Mouse (Mus musculus): ENCODE results near the gene Tmem104. TPM values are rescaled to one million over a fixed set of nuclear protein-coding genes. Genes with fewer than 3 reads are reported as not detected.
A peak's percentile ranks its signal among the peaks of the same experiment; 100 is the strongest.

The Tmem104 gene
- polyA plus RNA-seq, 1 experiment: 21.0 TPM

- H3K4me3 ChIP-seq (ENCODE audit: low read depth, low read length): no peak overlapping the region
- H3K27me3 ChIP-seq (ENCODE audit: control insufficient read depth, insufficient read depth, low read length): no peaks in the 10 kb centered on the region
- peaks cover 13% of the 10 kb centered on the region; the same call in 1 of the 2 replicates for H3K4me1 ChIP-seq (ENCODE audit: control insufficient read depth, insufficient read depth, insufficient read length, low read length)
- H3K27ac ChIP-seq (ENCODE audit: insufficient read depth, low read depth, low read length): no peak overlapping the region
- 73% methylated on average over 5 of the region's 5 CpGs for WGBS
- H3K36me3 ChIP-seq (ENCODE audit: control insufficient read depth, insufficient read depth, low read length): peaks cover 1% of the 10 kb centered on the region; the same call in 1 of the 2 replicates
- TF ChIP-seq CTCF (IDR thresholded peaks at IDR 0.05; ENCODE audit: extremely low read depth, insufficient read length, insufficient replicate concordance, low read depth, low read length): no peak
- TF ChIP-seq POLR2A (IDR thresholded peaks at IDR 0.05; ENCODE audit: low read depth, low read length): no peak
These were observed 27.8 kb downstream of the Tmem104 start for GRCm38 (mm10) chr11:115215123-115215522.

GRCm38 (mm10) chr11:115217439-115218410 lies 30.4 kb downstream of the Tmem104 start:
- Histone ChIP-seq H3K27me3 (ENCODE audit: control insufficient read depth, insufficient read depth, low read length) (no peaks in the 10 kb centered on the region), H3K4me1 (ENCODE audit: control insufficient read depth, insufficient read depth, insufficient read length, low read length) (peaks cover 13% of the 10 kb centered on the region; the same call in 1 of the 2 replicates), H3K36me3 (ENCODE audit: control insufficient read depth, insufficient read depth, low read length) (no peaks in the 10 kb centered on the region; the same call in 1 of the 2 replicates), H3K4me3 (ENCODE audit: low read depth, low read length) (no peak overlapping the region), H3K27ac (ENCODE audit: insufficient read depth, low read depth, low read length) (no peak overlapping the region)
- WGBS: 86% methylated on average over 18 of the region's 18 CpGs
- TF ChIP-seq CTCF (IDR thresholded peaks at IDR 0.05; ENCODE audit: extremely low read depth, insufficient read length, insufficient replicate concordance, low read depth, low read length): no peak
- TF ChIP-seq POLR2A (IDR thresholded peaks at IDR 0.05; ENCODE audit: low read depth, low read length): no peak

GRCm38 (mm10) chr11:115219263-115219662 lies 32.0 kb downstream of the Tmem104 start:
- Histone ChIP-seq H3K27me3 (ENCODE audit: control insufficient read depth, insufficient read depth, low read length) (no peaks in the 10 kb centered on the region), H3K4me3 (ENCODE audit: low read depth, low read length) (no peak overlapping the region), H3K36me3 (ENCODE audit: control insufficient read depth, insufficient read depth, low read length) (no peaks in the 10 kb centered on the region), H3K27ac (ENCODE audit: insufficient read depth, low read depth, low read length) (peak overlapping the region; percentile 26), H3K4me1 (ENCODE audit: control insufficient read depth, insufficient read depth, insufficient read length, low read length) (peaks cover 13% of the 10 kb centered on the region; the same call in 1 of the 2 replicates)
- TF ChIP-seq POLR2A (IDR thresholded peaks at IDR 0.05; ENCODE audit: low read depth, low read length) (no peak), CTCF (IDR thresholded peaks at IDR 0.05; ENCODE audit: extremely low read depth, insufficient read length, insufficient replicate concordance, low read depth, low read length) (no peak)
- WGBS: 16% methylated on average over 9 of the region's 9 CpGs

GRCm38 (mm10) chr11:115219685-115220084 lies 32.4 kb downstream of the Tmem104 start:
- Histone ChIP-seq H3K4me3 (ENCODE audit: low read depth, low read length) (no peak overlapping the region), H3K27me3 (ENCODE audit: control insufficient read depth, insufficient read depth, low read length) (no peaks in the 10 kb centered on the region), H3K27ac (ENCODE audit: insufficient read depth, low read depth, low read length) (peak overlapping the region; percentile 4; the same call in 1 of the 2 replicates), H3K36me3 (ENCODE audit: control insufficient read depth, insufficient read depth, low read length) (no peaks in the 10 kb centered on the region), H3K4me1 (ENCODE audit: control insufficient read depth, insufficient read depth, insufficient read length, low read length) (peaks cover 13% of the 10 kb centered on the region; the same call in 1 of the 2 replicates)
- WGBS: 56% methylated on average over 10 of the region's 10 CpGs
- TF ChIP-seq POLR2A (IDR thresholded peaks at IDR 0.05; ENCODE audit: low read depth, low read length) (no peak), CTCF (IDR thresholded peaks at IDR 0.05; ENCODE audit: extremely low read depth, insufficient read length, insufficient replicate concordance, low read depth, low read length) (no peak)

GRCm38 (mm10) chr11:115222077-115222476 lies 34.8 kb downstream of the Tmem104 start:
- H3K27me3 ChIP-seq (ENCODE audit: control insufficient read depth, insufficient read depth, low read length): no peaks in the 10 kb centered on the region
- H3K4me1 ChIP-seq (ENCODE audit: control insufficient read depth, insufficient read depth, insufficient read length, low read length): peaks cover 13% of the 10 kb centered on the region; the same call in 1 of the 2 replicates
- H3K4me3 ChIP-seq (ENCODE audit: low read depth, low read length): no peak overlapping the region
- WGBS: 65% methylated on average over 12 of the region's 12 CpGs
- no peak overlapping the region for H3K27ac ChIP-seq (ENCODE audit: insufficient read depth, low read depth, low read length)
- no peak for TF ChIP-seq CTCF (IDR thresholded peaks at IDR 0.05; ENCODE audit: extremely low read depth, insufficient read length, insufficient replicate concordance, low read depth, low read length)
- no peak for TF ChIP-seq POLR2A (IDR thresholded peaks at IDR 0.05; ENCODE audit: low read depth, low read length)
- H3K36me3 ChIP-seq (ENCODE audit: control insufficient read depth, insufficient read depth, low read length): no peaks in the 10 kb centered on the region

GRCm38 (mm10) chr11:115222570-115222969 lies 35.3 kb downstream of the Tmem104 start:
- Histone ChIP-seq H3K4me3 (ENCODE audit: low read depth, low read length) (no peak overlapping the region), H3K27me3 (ENCODE audit: control insufficient read depth, insufficient read depth, low read length) (no peaks in the 10 kb centered on the region), H3K4me1 (ENCODE audit: control insufficient read depth, insufficient read depth, insufficient read length, low read length) (peaks cover 13% of the 10 kb centered on the region; the same call in 1 of the 2 replicates), H3K36me3 (ENCODE audit: control insufficient read depth, insufficient read depth, low read length) (no peaks in the 10 kb centered on the region), H3K27ac (ENCODE audit: insufficient read depth, low read depth, low read length) (no peak overlapping the region)
- 73% methylated on average over 5 of the region's 5 CpGs for WGBS
- no peak for TF ChIP-seq CTCF (IDR thresholded peaks at IDR 0.05; ENCODE audit: extremely low read depth, insufficient read length, insufficient replicate concordance, low read depth, low read length)

GRCm38 (mm10) chr11:115223451-115223850 lies 36.2 kb downstream of the Tmem104 start:
- H3K36me3 ChIP-seq (ENCODE audit: control insufficient read depth, insufficient read depth, low read length): 0 out of 2 replicates have a peak, but pooled peaks cover 1% of the 10 kb centered on the region
- 84% methylated on average over 11 of the region's 11 CpGs for WGBS

More at GRCm38 (mm10) chr11:115223451-115223850, 36.2 kb downstream of the Tmem104 start:
- TF ChIP-seq CTCF (IDR thresholded peaks at IDR 0.05; ENCODE audit: extremely low read depth, insufficient read length, insufficient replicate concordance, low read depth, low read length) (no peak), POLR2A (IDR thresholded peaks at IDR 0.05; ENCODE audit: low read depth, low read length) (no peak)
- H3K27ac ChIP-seq (ENCODE audit: insufficient read depth, low read depth, low read length): no peak overlapping the region
- H3K27me3 ChIP-seq (ENCODE audit: control insufficient read depth, insufficient read depth, low read length): no peaks in the 10 kb centered on the region
- no peak overlapping the region for H3K4me3 ChIP-seq (ENCODE audit: low read depth, low read length)
- H3K4me1 ChIP-seq (ENCODE audit: control insufficient read depth, insufficient read depth, insufficient read length, low read length): peaks cover 13% of the 10 kb centered on the region; the same call in 1 of the 2 replicates
